Mouse (Mus musculus) megakaryocyte, embryonic 14.5 days (primary cell): Measurements from ENCODE around the gene Sipa1l2.

ENCODE experiments used
- FLI1 ChIP-seq: IDR thresholded peaks from 2 replicates; pipeline ENCODE4 v1.6.1; 2012; ENCODE audit warnings: low read length, inconsistent platforms, mixed read lengths
- GATA1 ChIP-seq: IDR thresholded peaks from 3 replicates; pipeline ENCODE4 v1.6.1; 2012; ENCODE audit warnings: mixed read lengths, low read length, inconsistent platforms, borderline replicate concordance

DNA sequence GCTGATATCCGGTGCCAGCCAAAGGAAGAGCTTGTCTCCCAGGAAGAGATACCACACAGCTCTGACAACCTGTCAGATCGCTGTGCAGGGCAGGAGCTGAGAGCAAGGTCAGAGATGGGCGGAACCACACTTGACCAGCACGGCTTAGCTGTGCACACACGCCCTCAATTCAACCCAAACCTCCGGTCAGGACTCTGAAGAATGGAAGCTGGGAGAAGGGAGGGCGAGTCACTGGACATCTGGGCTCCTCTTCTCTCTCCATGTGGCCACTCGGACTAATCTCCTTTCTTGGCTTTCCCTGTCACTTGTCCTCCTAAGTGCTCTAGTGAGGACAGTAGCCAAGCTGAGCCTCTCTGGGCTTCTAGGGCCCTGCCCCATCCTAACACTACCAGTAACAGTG, 53.9 kb downstream of the Sipa1l2 start:
- TF ChIP-seq GATA1 (no peak), FLI1 (no peak)
